Mouse (Mus musculus): Measurements from ENCODE around the gene Arhgap42.

Gene Arhgap42

GRCm38 (mm10) chr9:9142561-9142960 is 96.3 kb downstream of the Arhgap42 start:
- CTCF ChIA-PET, result no interaction called here

- CTCF ChIA-PET, result no interaction called here
These were observed 96.8 kb downstream of the Arhgap42 start for GRCm38 (mm10) chr9:9142144-9142543.

- CTCF ChIA-PET, result no interaction called here
These were observed 109.8 kb downstream of the Arhgap42 start for GRCm38 (mm10) chr9:9128996-9129694.

- CTCF ChIA-PET, result no interaction called here
These were observed 111.7 kb downstream of the Arhgap42 start for GRCm38 (mm10) chr9:9127041-9127755.

- CTCF ChIA-PET, result no interaction called here
These were observed 114.7 kb downstream of the Arhgap42 start for GRCm38 (mm10) chr9:9124156-9124555.

DNA sequence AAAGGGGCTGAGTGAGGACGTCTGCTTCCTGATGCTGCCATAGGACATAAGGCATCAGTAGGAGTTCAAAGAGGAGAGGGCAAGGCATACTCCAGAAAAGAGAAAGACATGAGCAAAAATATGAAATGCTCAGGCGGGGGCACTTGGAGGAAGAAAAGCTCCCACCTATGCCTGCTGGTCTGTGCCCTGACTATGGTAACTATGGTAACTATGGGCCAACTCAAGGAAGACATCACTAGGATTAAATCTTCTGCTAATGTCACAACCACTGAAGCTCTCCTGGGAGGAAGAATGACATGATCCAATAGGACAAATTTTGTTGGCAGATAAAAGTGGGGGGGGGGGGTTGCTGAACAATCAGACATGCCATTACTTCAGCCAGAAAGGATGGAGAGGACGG is 124.6 kb downstream of the Arhgap42 start:
- CTCF ChIA-PET, result no interaction called here

DNA sequence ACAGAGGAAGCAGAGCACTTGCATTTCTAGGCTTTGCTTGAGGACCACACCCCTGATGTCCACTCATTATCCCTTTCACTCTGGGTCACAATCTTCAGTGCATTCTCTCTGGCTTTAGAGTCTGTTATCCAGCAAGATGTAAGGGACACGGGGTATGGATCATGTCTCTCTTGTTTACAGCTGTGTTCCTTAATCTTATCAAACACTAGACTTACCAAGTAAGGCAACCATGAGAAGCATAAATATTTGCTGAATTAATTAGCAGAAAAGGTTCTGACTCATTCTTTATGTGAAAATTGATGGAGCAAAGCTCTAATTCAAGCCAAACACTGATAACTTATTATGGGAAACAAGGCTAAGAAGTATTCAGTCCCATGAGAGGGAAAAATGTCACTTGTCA is 125.1 kb downstream of the Arhgap42 start:
- CTCF ChIA-PET, result no interaction called here

DNA sequence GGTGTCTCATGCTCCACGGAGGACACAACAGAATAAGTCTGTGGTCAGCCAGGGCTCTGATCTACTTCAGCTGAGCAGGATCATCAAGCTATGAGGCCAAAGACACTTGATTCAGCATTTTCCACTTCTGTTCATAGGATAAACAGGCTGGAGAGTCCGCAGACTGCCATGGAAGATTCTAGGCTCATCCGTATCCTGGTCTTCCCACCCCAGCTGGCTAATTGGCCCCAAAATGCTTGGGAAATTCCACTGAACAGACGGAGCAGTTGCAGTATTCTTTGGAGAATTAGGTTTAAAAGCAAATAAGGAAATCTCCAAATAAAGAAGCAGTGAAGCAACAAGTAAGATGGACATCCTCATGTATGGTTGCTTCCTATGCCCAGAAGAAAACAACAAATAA is 126.0 kb downstream of the Arhgap42 start:
- CTCF ChIA-PET, result no interaction called here

- CTCF ChIA-PET, result no interaction called here
These were observed 131.2 kb downstream of the Arhgap42 start for GRCm38 (mm10) chr9:9107697-9108096.

GRCm38 (mm10) chr9:9104761-9105160 is 134.1 kb downstream of the Arhgap42 start:
- CTCF ChIA-PET, result no interaction called here

GRCm38 (mm10) chr9:9102158-9102514 is 136.8 kb downstream of the Arhgap42 start:
- CTCF ChIA-PET, result no interaction called here

DNA sequence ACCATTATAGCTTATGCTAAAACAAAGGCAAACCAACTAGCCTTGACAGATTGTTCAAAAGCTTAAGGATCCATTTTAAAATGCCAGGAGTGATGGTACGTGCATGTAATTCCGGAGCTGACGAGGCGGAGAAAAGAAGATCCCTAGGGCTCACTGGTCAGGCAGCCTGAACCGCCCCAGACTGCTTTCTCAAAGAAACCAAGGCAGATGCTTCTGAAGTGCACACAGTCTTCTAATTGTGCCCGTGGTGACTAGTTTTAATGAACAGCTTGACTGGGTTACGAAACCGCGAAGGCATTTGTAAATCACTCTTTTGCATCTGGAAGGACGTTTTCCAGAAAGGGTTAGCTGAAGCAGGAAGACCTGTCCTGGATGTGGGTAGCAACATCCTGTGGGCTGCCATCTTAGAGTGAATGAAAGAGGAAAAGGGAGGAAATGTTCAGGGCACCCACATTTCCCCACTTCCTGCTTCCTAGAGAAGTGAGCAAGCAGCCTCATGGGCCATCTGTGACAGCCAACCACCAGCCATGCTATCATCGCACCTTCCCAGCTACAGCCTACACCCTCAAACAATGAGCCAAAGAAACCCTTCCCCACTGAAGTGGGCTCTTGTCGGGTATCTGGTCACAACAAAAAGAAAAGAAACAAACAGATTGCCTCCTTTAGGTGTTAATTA is 137.3 kb downstream of the Arhgap42 start:
- CTCF ChIA-PET, result no interaction called here

DNA sequence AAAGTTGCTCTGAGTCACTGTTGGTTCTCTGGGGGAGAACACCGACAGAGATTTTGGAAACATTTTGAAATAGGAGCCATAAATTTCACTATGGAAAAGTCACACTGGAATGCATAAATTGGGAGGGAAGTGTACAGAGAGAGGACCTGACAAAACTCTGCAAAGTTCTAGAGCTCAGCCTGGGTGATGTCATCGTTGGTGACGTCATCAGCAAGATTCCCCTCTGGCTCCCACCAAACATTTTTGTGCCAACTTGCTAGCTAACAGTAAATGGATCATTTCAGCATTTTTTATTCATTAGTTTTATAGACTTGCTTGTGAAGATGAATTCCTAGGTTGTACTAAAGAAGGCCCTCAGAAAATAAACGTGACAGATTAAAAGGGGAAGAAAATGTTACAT is 137.8 kb downstream of the Arhgap42 start:
- CTCF ChIA-PET, result no interaction called here

DNA sequence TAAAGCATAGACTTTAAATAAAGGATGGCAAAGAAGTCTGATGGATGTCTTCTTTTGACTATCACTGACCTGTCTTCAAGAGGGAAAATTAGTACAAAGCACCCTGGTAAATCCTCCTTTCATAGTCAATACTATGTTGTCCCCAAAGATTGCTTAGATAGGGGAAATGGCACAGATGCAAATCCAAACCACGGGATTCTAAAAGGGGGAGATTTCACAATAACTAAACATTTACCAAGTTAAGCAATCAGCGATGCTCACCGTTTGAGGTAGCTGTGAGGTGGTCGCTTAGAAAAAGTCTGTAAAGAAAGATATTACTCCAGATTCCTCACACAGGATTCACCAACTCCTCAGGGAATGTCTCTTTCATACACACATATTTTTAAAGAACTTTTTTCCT is 141.1 kb downstream of the Arhgap42 start:
- CTCF ChIA-PET, result no interaction called here

GRCm38 (mm10) chr9:9096761-9097160 is 142.1 kb downstream of the Arhgap42 start:
- CTCF ChIA-PET, result no interaction called here

- CTCF ChIA-PET, result no interaction called here
These were observed 145.8 kb downstream of the Arhgap42 start for GRCm38 (mm10) chr9:9093096-9093495.

DNA sequence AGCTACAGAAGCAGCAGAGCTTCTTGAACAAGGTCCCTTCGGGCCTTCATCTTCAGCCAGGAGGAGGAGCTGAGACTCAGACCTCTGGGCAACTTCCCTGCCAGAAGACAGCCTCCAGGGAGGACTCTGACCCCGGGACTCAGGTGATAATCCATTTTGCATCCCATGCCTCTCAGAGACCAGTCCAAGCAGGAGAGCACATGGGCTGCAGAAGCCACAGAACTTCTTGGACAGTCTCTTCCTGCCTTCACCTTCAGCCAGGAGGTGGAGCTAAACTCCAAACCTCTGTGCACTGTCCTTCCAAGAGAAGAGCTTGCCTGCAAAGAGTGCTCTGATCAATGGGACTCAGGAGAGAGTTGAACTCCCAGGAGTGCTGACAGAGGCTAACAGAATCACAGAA is 155.5 kb downstream of the Arhgap42 start:
- CTCF ChIA-PET, result no interaction called here

- CTCF ChIA-PET, result no interaction called here
These were observed 186.0 kb downstream of the Arhgap42 start for GRCm38 (mm10) chr9:9052920-9053319.

GRCm38 (mm10) chr9:9051184-9051583 is 187.7 kb downstream of the Arhgap42 start:
- CTCF ChIA-PET, result no interaction called here

GRCm38 (mm10) chr9:9049202-9049601 is 189.7 kb downstream of the Arhgap42 start:
- CTCF ChIA-PET, result no interaction called here

- CTCF ChIA-PET, result no interaction called here
These were observed 197.9 kb downstream of the Arhgap42 start for GRCm38 (mm10) chr9:9041009-9041408.

- CTCF ChIA-PET, result no interaction called here
These were observed 201.8 kb downstream of the Arhgap42 start for GRCm38 (mm10) chr9:9037017-9037671.

- CTCF ChIA-PET, result no interaction called here
These were observed 211.0 kb downstream of the Arhgap42 start for GRCm38 (mm10) chr9:9027904-9028303.

Data from spleen, embryonic (tissue).